ENCODE assay signal across 25 mouse cellular contexts in the genomic region with DNA sequence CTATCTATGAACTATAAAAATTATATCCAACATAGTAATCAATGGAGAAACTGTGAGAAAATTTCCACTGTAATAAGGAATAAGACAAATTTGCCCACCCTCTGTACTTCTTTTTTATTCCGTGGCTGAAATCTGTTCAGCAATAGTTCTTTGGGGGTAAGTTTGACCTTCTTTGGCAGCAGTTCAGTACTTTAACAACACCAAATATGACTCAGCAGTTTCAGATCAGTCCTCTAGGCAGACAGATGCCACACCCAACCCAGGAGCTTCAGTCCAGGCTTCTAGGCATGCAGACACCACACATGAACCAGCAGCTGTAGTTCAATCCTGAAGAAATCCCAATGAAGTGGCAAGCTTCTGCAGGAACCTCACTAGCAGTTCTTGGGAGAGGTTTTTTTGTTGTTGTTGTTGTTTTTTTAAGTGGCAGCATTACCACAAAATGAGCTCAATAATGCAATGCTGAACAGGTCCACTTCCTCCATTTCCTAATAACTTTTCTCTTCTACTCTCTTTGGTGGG.
DNase-seq lines count a peak whose midpoint lies in the region; ATAC-seq and TF ChIP-seq lines count a peak whose summit lies in the region.
"Had no signal": no experiment of that assay in that cellular context is flagged by ENCODE, and none has a peak within 500 bp of the region (broad histone marks: within the 10 kb centered on the region; RNA-seq: fewer than 3 reads in every experiment).

No protein-coding gene starts in this region.

- H3K9ac ChIP-seq in liver, adult 2 months (ENCODE audit: low read depth, low read length): no peak overlapping the region
- H3K9ac ChIP-seq in liver, embryonic 12.5 days: no peak overlapping the region
- H3K9ac ChIP-seq: forebrain, embryonic 13.5 days; heart, embryonic 13.5 days; hindbrain, embryonic 12.5 days; hindbrain, embryonic 15.5 days had no signal

- H3K27me3 ChIP-seq in liver, adult 2 months (ENCODE audit: control insufficient read depth, insufficient read depth, low read length): no peaks in the 10 kb centered on the region
- H3K27me3 ChIP-seq in liver, embryonic 12.5 days (replicated peaks): no peaks in the 10 kb centered on the region
- H3K27me3 ChIP-seq: forebrain, embryonic 13.5 days; heart, embryonic 13.5 days; hindbrain, embryonic 12.5 days; hindbrain, embryonic 15.5 days had no signal

- no peak for ATAC-seq in liver, embryonic 12.5 days
- ATAC-seq: CD4-positive, CD25-positive, alpha-beta regulatory T cell, adult 4 months; forebrain, embryonic 13.5 days; forebrain, embryonic 16.5 days; intestine, postnatal 0 days had no signal

- no peak overlapping the region for H3K4me3 ChIP-seq in liver, adult 2 months (ENCODE audit: insufficient read depth, low read depth, low read length)
- no peak overlapping the region for H3K4me3 ChIP-seq in liver, embryonic 12.5 days
- H3K4me3 ChIP-seq: forebrain, embryonic 10.5 days; forebrain, embryonic 13.5 days; gastrocnemius, adult 2 months; heart, embryonic 13.5 days; hindbrain, embryonic 12.5 days; hindbrain, embryonic 15.5 days had no signal

- no peak overlapping the region for H3K4me2 ChIP-seq in liver, embryonic 12.5 days
- H3K4me2 ChIP-seq: forebrain, embryonic 13.5 days; heart, embryonic 13.5 days; hindbrain, embryonic 12.5 days; hindbrain, embryonic 15.5 days had no signal

- H3K9me3 ChIP-seq in liver, embryonic 12.5 days (replicated peaks): no peaks in the 10 kb centered on the region
- H3K9me3 ChIP-seq: forebrain, embryonic 10.5 days; forebrain, embryonic 13.5 days; G1E; hindbrain, embryonic 15.5 days had no signal

- H3K79me2 ChIP-seq in liver, adult 2 months (ENCODE audit: control insufficient read depth, insufficient read depth, low read length): no peaks in the 10 kb centered on the region

- no peaks in the 10 kb centered on the region for H3K4me1 ChIP-seq in liver, adult 2 months (ENCODE audit: control insufficient read depth, insufficient read depth, low read length)
- H3K4me1 ChIP-seq in liver, embryonic 12.5 days: no peaks in the 10 kb centered on the region
- H3K4me1 ChIP-seq: forebrain, embryonic 10.5 days; forebrain, embryonic 13.5 days; heart, embryonic 13.5 days; hindbrain, embryonic 12.5 days; hindbrain, embryonic 15.5 days had no signal

- H3K36me3 ChIP-seq in liver, adult 2 months (ENCODE audit: control insufficient read depth, insufficient read depth, low read length): no peaks in the 10 kb centered on the region
- H3K36me3 ChIP-seq in liver, embryonic 12.5 days: no peaks in the 10 kb centered on the region
- H3K36me3 ChIP-seq: forebrain, embryonic 10.5 days; G1E; heart, embryonic 13.5 days; hindbrain, embryonic 12.5 days; hindbrain, embryonic 15.5 days had no signal

- no peak for TF ChIP-seq POLR2A in liver, adult 2 months (IDR thresholded peaks at IDR 0.05; ENCODE audit: extremely low read depth, insufficient read depth, low read length)

- DNase-seq in adrenal gland, adult 2 months: peak; percentile 13
- DNase-seq in adrenal gland, postnatal 14 days: no peak
- DNase-seq in liver, adult 2 months (ENCODE audit: extremely low read depth, low read depth, low spot score): peak; percentile 23
- peak; percentile 38 for DNase-seq in ES-CJ7 (ENCODE audit: low read depth, low spot score)
- peak; percentile 34 for DNase-seq in R1 (ENCODE audit: low read depth, low spot score)
- no peak for DNase-seq in kidney, postnatal 4 days
- no peak for DNase-seq in frontal cortex, adult 2 months (ENCODE audit: extremely low spot score in 1 of 2, low spot score in 1 of 2)
- DNase-seq: adrenal gland, postnatal 25 days; cerebellum, adult 11-12 months; cerebellum, adult 8-10 months; cerebellum, postnatal 10 days; gastrocnemius, adult 2 months; gastrocnemius, postnatal 14 days; heart, adult 18-20 months; heart, postnatal 14 days had no signal

- H3K27ac ChIP-seq in liver, adult 2 months (replicated peaks; ENCODE audit: insufficient read depth, low read depth, low read length): no peak overlapping the region
- H3K27ac ChIP-seq in liver, embryonic 12.5 days: no peak overlapping the region
- H3K27ac ChIP-seq: forebrain, embryonic 10.5 days; forebrain, embryonic 13.5 days; gastrocnemius, adult 2 months; heart, embryonic 13.5 days; hindbrain, embryonic 12.5 days; hindbrain, embryonic 15.5 days had no signal

- 21% methylated on average over 1 of the region's 1 CpGs for WGBS in liver, adult 2 months
- WGBS in liver, embryonic 12.5 days (ENCODE audit: insufficient replicate concordance): 57% methylated on average over 1 of the region's 1 CpGs

- TF ChIP-seq CTCF in liver, adult 2 months (IDR thresholded peaks at IDR 0.05; ENCODE audit: low read depth, low read length): no peak

Comparison
In these comparisons a context has a peak if more than half of its experiments do, and no peak if none do; other contexts are left out.
1. DNase-seq: peak in adrenal gland, adult 2 months (single experiment), liver, adult 2 months (single experiment), ES-CJ7 (single experiment) and R1 (single experiment); none in adrenal gland, postnatal 14 days (single experiment), kidney, postnatal 4 days (0 of 2) and frontal cortex, adult 2 months (0 of 2).